Comparison of ENCODE assay signal across 7 mouse cellular contexts in genomic region chr11:120659509-120660300, GRCm38 (mm10). TPM values are rescaled to one million over a fixed set of nuclear protein-coding genes. Genes with fewer than 3 reads are reported as not detected.
A peak's percentile ranks its signal among the peaks of the same experiment; 100 is the strongest.
DNase-seq lines count a peak whose midpoint lies in the region; ATAC-seq and TF ChIP-seq lines count a peak whose summit lies in the region.

No protein-coding gene starts in this region.

- H3K9me3 ChIP-seq in forebrain, embryonic 16.5 days (ENCODE audit: control insufficient read depth, low read length), result no peaks in the 10 kb centered on the region
- no peaks in the 10 kb centered on the region for H3K9me3 ChIP-seq in limb, embryonic 13.5 days

- peaks cover 17% of the 10 kb centered on the region for H3K4me1 ChIP-seq in forebrain, embryonic 16.5 days (replicated peaks; ENCODE audit: control insufficient read depth, insufficient read depth, low read length)
- peaks cover 29% of the 10 kb centered on the region for H3K4me1 ChIP-seq in limb, embryonic 13.5 days
- peaks cover 26% of the 10 kb centered on the region for H3K4me1 ChIP-seq in olfactory bulb, adult 2 months (ENCODE audit: control insufficient read depth, insufficient read depth, low read length)

- peak overlapping the region; percentile 65 for H3K4me2 ChIP-seq in forebrain, embryonic 16.5 days (ENCODE audit: low read length)
- H3K4me2 ChIP-seq in limb, embryonic 13.5 days (replicated peaks), result peak overlapping the region; percentile 81

- peaks cover 64% of the 10 kb centered on the region for H3K27me3 ChIP-seq in forebrain, embryonic 16.5 days (replicated peaks; ENCODE audit: control insufficient read depth, insufficient read depth, low read length)
- H3K27me3 ChIP-seq in limb, embryonic 13.5 days, result peaks cover 71% of the 10 kb centered on the region

- H3K9ac ChIP-seq in forebrain, embryonic 16.5 days (replicated peaks; ENCODE audit: low read depth, low read length), result 0 out of 2 replicates have a peak overlapping the region, but pooled peaks have one; percentile 32
- peak overlapping the region; percentile 57 for H3K9ac ChIP-seq in limb, embryonic 13.5 days

- no peak for TF ChIP-seq POLR2A in olfactory bulb, adult 2 months (IDR thresholded peaks at IDR 0.05; ENCODE audit: insufficient read depth, low read depth, low read length)

- H3K4me3 ChIP-seq in forebrain, embryonic 16.5 days (replicated peaks; ENCODE audit: low read length), result peak overlapping the region; percentile 43
- H3K4me3 ChIP-seq in limb, embryonic 13.5 days, result peak overlapping the region; percentile 51
- peak overlapping the region; percentile 40 for H3K4me3 ChIP-seq in olfactory bulb, adult 2 months (ENCODE audit: insufficient read depth, low read depth, low read length)

- H3K36me3 ChIP-seq in forebrain, embryonic 16.5 days (ENCODE audit: control insufficient read depth, insufficient read depth), result no peaks in the 10 kb centered on the region
- no peaks in the 10 kb centered on the region for H3K36me3 ChIP-seq in limb, embryonic 13.5 days

- no peak overlapping the region for H3K27ac ChIP-seq in forebrain, embryonic 16.5 days (ENCODE audit: low read length)
- H3K27ac ChIP-seq in limb, embryonic 13.5 days, result no peak overlapping the region
- H3K27ac ChIP-seq in olfactory bulb, adult 2 months (ENCODE audit: insufficient read depth, low read depth, low read length), result no peak overlapping the region

- peak; percentile 18 for DNase-seq in ovary, postnatal 36 days (ENCODE audit: low spot score)
- DNase-seq in ovary, postnatal 14 days (ENCODE audit: low spot score), result no peak
- no peak for DNase-seq in urinary bladder, adult 2 months (ENCODE audit: low spot score)
- DNase-seq in layer of hippocampus, postnatal 10 days (ENCODE audit: low spot score in 2 of 2), result no peak

- WGBS in forebrain, embryonic 16.5 days, result 2% methylated on average over 50 of the region's 50 CpGs
- WGBS in limb, embryonic 13.5 days, result 1% methylated on average over 50 of the region's 50 CpGs
- WGBS in olfactory bulb, adult 2 months, result 2% methylated on average over 50 of the region's 50 CpGs

- no peak for TF ChIP-seq CTCF in olfactory bulb, adult 2 months (IDR thresholded peaks at IDR 0.05; ENCODE audit: insufficient read depth, low read depth, low read length)

- ATAC-seq in forebrain, embryonic 16.5 days, result no peak
- peak; percentile 4; the same call in 1 of the 2 replicates for ATAC-seq in limb, embryonic 13.5 days (ENCODE audit: low FRiP score, low read depth)

RNA-seq across cellular contexts. Expression of gene Notum, which starts 1.3 kb away (rescaled TPM):
- polyA plus RNA-seq in forebrain, embryonic 16.5 days (2015; fragmentation: Nextera tagmentation; extraction: Ambion mirVana), result 0.67 and 0.77 TPM in 2 replicates
- 4.3 and 6.5 TPM in 2 replicates for polyA plus RNA-seq in limb, embryonic 13.5 days (2015; fragmentation: Nextera tagmentation; extraction: Ambion mirVana)
- polyA plus RNA-seq in olfactory bulb, adult 2 months (2012; ENCODE audit: insufficient read depth, insufficient read length, low replicate concordance, missing spikeins), result not detected in 2 replicates
- 13.0 and 16.6 TPM in 2 replicates for polyA plus RNA-seq in urinary bladder, adult 2 months (2012; rRNA removed)
- total RNA-seq in layer of hippocampus, postnatal 10 days (2021), result 1 to 10 TPM; 5.8 to 7.4 TPM

RNA-seq across cellular contexts. Expression of gene Myadml2, which starts 11.7 kb away (rescaled TPM):
- polyA plus RNA-seq in forebrain, embryonic 16.5 days (2015; fragmentation: Nextera tagmentation; extraction: Ambion mirVana), result 0.75 TPM in 1 of 2 replicates, not detected in the other
- 0.36 and 1.3 TPM in 2 replicates for polyA plus RNA-seq in limb, embryonic 13.5 days (2015; fragmentation: Nextera tagmentation; extraction: Ambion mirVana)
- polyA plus RNA-seq in olfactory bulb, adult 2 months (2012; ENCODE audit: insufficient read depth, insufficient read length, low replicate concordance, missing spikeins), result not detected in 2 replicates
- polyA plus RNA-seq in urinary bladder, adult 2 months (2012; rRNA removed), result 0.07 and 0.21 TPM in 2 replicates
- 1 to 10 TPM; 1.1 to 2.1 TPM for total RNA-seq in layer of hippocampus, postnatal 10 days (2021)

RNA-seq across cellular contexts. Expression of gene Aspscr1, which starts 13.1 kb away (rescaled TPM):
- polyA plus RNA-seq in forebrain, embryonic 16.5 days (2015; fragmentation: Nextera tagmentation; extraction: Ambion mirVana), result 132 and 158 TPM in 2 replicates
- polyA plus RNA-seq in limb, embryonic 13.5 days (2015; fragmentation: Nextera tagmentation; extraction: Ambion mirVana), result 128 and 129 TPM in 2 replicates
- not detected in 2 replicates for polyA plus RNA-seq in olfactory bulb, adult 2 months (2012; ENCODE audit: insufficient read depth, insufficient read length, low replicate concordance, missing spikeins)
- 50.8 and 52.2 TPM in 2 replicates for polyA plus RNA-seq in urinary bladder, adult 2 months (2012; rRNA removed)
- 10 to 100 TPM; 55.5 to 62.5 TPM for total RNA-seq in layer of hippocampus, postnatal 10 days (2021)

RNA-seq across cellular contexts. Expression of gene Pycr1, which starts 16.1 kb away (rescaled TPM):
- 34.9 and 36.5 TPM in 2 replicates for polyA plus RNA-seq in forebrain, embryonic 16.5 days (2015; fragmentation: Nextera tagmentation; extraction: Ambion mirVana)
- 43.7 and 45.6 TPM in 2 replicates for polyA plus RNA-seq in limb, embryonic 13.5 days (2015; fragmentation: Nextera tagmentation; extraction: Ambion mirVana)
- not detected in 2 replicates for polyA plus RNA-seq in olfactory bulb, adult 2 months (2012; ENCODE audit: insufficient read depth, insufficient read length, low replicate concordance, missing spikeins)
- 15.5 and 18.5 TPM in 2 replicates for polyA plus RNA-seq in urinary bladder, adult 2 months (2012; rRNA removed)
- 1 to 10 TPM; 3.5 to 5.3 TPM for total RNA-seq in layer of hippocampus, postnatal 10 days (2021)

RNA-seq across cellular contexts. Expression of gene Mafg, which starts 26.3 kb away (rescaled TPM):
- polyA plus RNA-seq in forebrain, embryonic 16.5 days (2015; fragmentation: Nextera tagmentation; extraction: Ambion mirVana), result 39.9 and 40.1 TPM in 2 replicates
- 27.0 and 28.9 TPM in 2 replicates for polyA plus RNA-seq in limb, embryonic 13.5 days (2015; fragmentation: Nextera tagmentation; extraction: Ambion mirVana)
- 234 TPM in 1 of 2 replicates, not detected in the other for polyA plus RNA-seq in olfactory bulb, adult 2 months (2012; ENCODE audit: insufficient read depth, insufficient read length, low replicate concordance, missing spikeins)
- 50.1 and 62.5 TPM in 2 replicates for polyA plus RNA-seq in urinary bladder, adult 2 months (2012; rRNA removed)
- 10 to 100 TPM; 79.3 to 86.7 TPM for total RNA-seq in layer of hippocampus, postnatal 10 days (2021)

Comparison
In these comparisons a context has a peak if more than half of its experiments do, and no peak if none do; other contexts are left out.
1. RNA of gene Aspscr1, which starts 13.1 kb away (polyA plus RNA-seq): 132 to 158 TPM in forebrain, embryonic 16.5 days, 128 to 129 TPM in limb, embryonic 13.5 days and 50.8 to 52.2 TPM in urinary bladder, adult 2 months; not detected in olfactory bulb, adult 2 months; every median in the first group is over 10 times any median in the second.
2. Peak in every context shown above with its lines, with median percentiles within 50 percentile points of each other: H3K4me3 ChIP-seq.